Mouse (Mus musculus) adrenal gland, adult (tissue): ENCODE results near the gene Sgip1.

Experiments used
- DNase-seq, 2 experiments: peaks; one replicate each; pipeline ENCODE4 v3.0.0; 2022 to 2023; ENCODE audit warnings: low spot score in 1 of 2; ENCODE audit not compliant: inconsistent age in 2 of 2

Gene Sgip1

GRCm38 (mm10) chr4:102741287-102741686, at the start of gene Sgip1:
Sgip1 (plus strand) TSS chr4:102741297.
- no peak for DNase-seq

GRCm38 (mm10) chr4:102691402-102691801, 49.7 kb upstream of the Sgip1 start:
- peak in 1 of 2 experiments; percentile 59 for DNase-seq

GRCm38 (mm10) chr4:102697966-102698365, 43.1 kb upstream of the Sgip1 start:
- DNase-seq: no peak

GRCm38 (mm10) chr4:102711731-102712130, 29.4 kb upstream of the Sgip1 start:
- DNase-seq: no peak

GRCm38 (mm10) chr4:102715532-102715931, 25.6 kb upstream of the Sgip1 start:
- DNase-seq: no peak

GRCm38 (mm10) chr4:102717123-102717828, 23.8 kb upstream of the Sgip1 start:
- DNase-seq: no peak

GRCm38 (mm10) chr4:102719535-102719934, 21.6 kb upstream of the Sgip1 start:
- DNase-seq: peak in 1 of 2 experiments; percentile 70

- no peak for DNase-seq
Measured at GRCm38 (mm10) chr4:102719951-102720350, 21.1 kb upstream of the Sgip1 start.

GRCm38 (mm10) chr4:102724442-102724841, 16.7 kb upstream of the Sgip1 start:
- DNase-seq: peak in 1 of 2 experiments; percentile 8

GRCm38 (mm10) chr4:102730976-102731375, 10.1 kb upstream of the Sgip1 start:
- DNase-seq: no peak

- peak in 1 of 2 experiments; percentile 82 for DNase-seq
Measured at GRCm38 (mm10) chr4:102734022-102734657, 7.0 kb upstream of the Sgip1 start.

GRCm38 (mm10) chr4:102753334-102754090, 12.4 kb downstream of the Sgip1 start:
- no peak for DNase-seq

GRCm38 (mm10) chr4:102759095-102759890, 18.2 kb downstream of the Sgip1 start:
- DNase-seq: peak; percentile 19 to 67

- peak; percentile 46 to 74 for DNase-seq
Measured at GRCm38 (mm10) chr4:102760042-102760821, 19.1 kb downstream of the Sgip1 start.

- DNase-seq: no peak
Measured at GRCm38 (mm10) chr4:102762075-102762474, 21.0 kb downstream of the Sgip1 start.

- no peak for DNase-seq
Measured at GRCm38 (mm10) chr4:102769070-102769469, 28.0 kb downstream of the Sgip1 start.

GRCm38 (mm10) chr4:102769936-102770335, 28.8 kb downstream of the Sgip1 start:
- DNase-seq: no peak

GRCm38 (mm10) chr4:102771598-102772357, 30.7 kb downstream of the Sgip1 start:
- no peak for DNase-seq

- no peak for DNase-seq
Measured at GRCm38 (mm10) chr4:102773225-102773624, 32.1 kb downstream of the Sgip1 start.
